Mouse (Mus musculus) heart, postnatal 0 days (tissue): ENCODE results near the gene Gga2. TPM values are rescaled to one million over a fixed set of nuclear protein-coding genes. Genes with fewer than 3 reads are reported as not detected.
A peak's percentile ranks its signal among the peaks of the same experiment; 100 is the strongest.

ENCODE experiments used
- ATAC-seq: fragments of 200-750 bp; cut with Nextera tagmentation; 2 replicates; pipeline ENCODE4 v1.8.0; 2017; ENCODE audit warnings: low read depth, moderate number of reproducible peaks, moderate library complexity; ENCODE audit not compliant: insufficient read depth
- DNase-seq: peaks from one replicate; pipeline ENCODE4 v3.0.0-alpha.2; 2016; ENCODE audit warnings: low spot score
- H3K27ac ChIP-seq: fragments of 300-500 bp; sonication (generic); 2 replicates; pipeline ENCODE4 v1.5.1; 2014; ENCODE audit warnings: low read depth, mild to moderate bottlenecking
- H3K27me3 ChIP-seq: fragments of 300-500 bp; sonication (generic); 2 replicates; pipeline ENCODE4 v1.6.1; 2014; ENCODE audit warnings: low read length, mixed read lengths; ENCODE audit not compliant: control insufficient read depth, insufficient read depth
- H3K36me3 ChIP-seq: fragments of 300-500 bp; sonication (generic); replicated peaks from 2 replicates; pipeline ENCODE4 v1.6.1; 2014; ENCODE audit warnings: low read length, mixed read lengths; ENCODE audit not compliant: control insufficient read depth, insufficient read depth
- H3K4me1 ChIP-seq: fragments of 300-500 bp; sonication (generic); 2 replicates; pipeline ENCODE4 v1.6.1; 2014; ENCODE audit warnings: antibody characterized with exemption; ENCODE audit not compliant: control insufficient read depth, insufficient read depth
- H3K4me2 ChIP-seq: fragments of 300-500 bp; sonication (generic); 2 replicates; pipeline ENCODE4 v1.6.1; 2014; ENCODE audit warnings: low read depth, mild to moderate bottlenecking, low read length, moderate library complexity
- H3K4me3 ChIP-seq: fragments of 300-500 bp; sonication (generic); 2 replicates; pipeline ENCODE4 v1.5.1; 2014; ENCODE audit warnings: low read depth, low read length
- H3K9ac ChIP-seq: fragments of 300-500 bp; sonication (generic); replicated peaks from 2 replicates; pipeline ENCODE4 v1.6.1; 2014; ENCODE audit warnings: low read depth, low read length, mixed read lengths
- H3K9me3 ChIP-seq: fragments of 300-500 bp; sonication (generic); replicated peaks from 2 replicates; pipeline ENCODE4 v1.6.1; 2016; ENCODE audit warnings: low read length; ENCODE audit not compliant: control insufficient read depth
- CTCF ChIP-seq: IDR thresholded peaks from 2 replicates; pipeline ENCODE4 v1.5.1; 2016; ENCODE audit warnings: antibody characterized with exemption, control low read depth, low read depth
- EP300 ChIP-seq: IDR thresholded peaks from 2 replicates; pipeline ENCODE4 v1.6.1; 2016; ENCODE audit warnings: antibody characterized with exemption, low read depth
- WGBS: fragments of 180-500 bp; shearing (Covaris S2); extraction: QIAGEN DNeasy Blood & Tissue Kit; methylation state at CpG from one replicate; pipeline ENCODE4 v1.1.7; 2014; 5-methylcytosine and 5-hydroxymethylcytosine counted together
- polyA plus RNA-seq: library from polyadenylated mRNA; unstranded; fragments of >200 nt; fragmentation: Nextera tagmentation; extraction: Ambion mirVana; gene quantifications from 2 replicates; pipeline ENCODE4 v1.2.1, GENCODE M21; 2015
- total RNA-seq: library from RNA; depleted of rRNA; stranded (reverse); fragments of >200 nt; gene quantifications from 2 replicates; pipeline ENCODE4 v1.2.3, GENCODE M21; 2014; ENCODE audit warnings: low replicate concordance

Gga2 gene
- total and polyA plus RNA-seq, 2 experiments from 2014 or later: 37.5 to 51.3 TPM

DNA sequence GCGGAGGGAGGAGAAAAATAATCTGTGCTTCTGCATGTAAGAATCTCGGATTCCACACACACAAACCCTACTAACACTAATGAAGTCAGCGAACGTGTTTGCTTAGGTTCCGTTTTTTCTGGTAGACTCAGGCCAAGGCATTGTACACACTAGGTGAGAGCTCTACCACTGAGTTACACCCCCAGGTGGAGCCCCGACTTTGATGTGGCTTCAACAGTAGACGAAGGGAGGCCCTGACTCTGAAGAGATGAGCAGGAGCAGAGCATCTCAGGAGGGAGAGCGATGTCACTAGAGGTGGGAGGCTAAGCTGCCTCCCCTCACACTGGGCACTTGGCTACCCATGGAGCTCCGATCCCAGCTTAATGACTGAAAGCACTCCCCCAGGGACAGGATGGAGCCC is 52.2 kb downstream of the Gga2 start:
- no peak overlapping the region for H3K4me3 ChIP-seq
- H3K27me3 ChIP-seq: no peaks in the 10 kb centered on the region
- ATAC-seq: no peak
- H3K4me2 ChIP-seq: no peak overlapping the region
- 82% methylated on average over 9 of the region's 9 CpGs for WGBS
- no peaks in the 10 kb centered on the region for H3K9me3 ChIP-seq
- peaks cover 19% of the 10 kb centered on the region for H3K36me3 ChIP-seq
- H3K27ac ChIP-seq: no peak overlapping the region
- TF ChIP-seq EP300: no peak
- TF ChIP-seq CTCF: no peak
- no peak for DNase-seq
- no peak overlapping the region for H3K9ac ChIP-seq
- no peaks in the 10 kb centered on the region for H3K4me1 ChIP-seq

DNA sequence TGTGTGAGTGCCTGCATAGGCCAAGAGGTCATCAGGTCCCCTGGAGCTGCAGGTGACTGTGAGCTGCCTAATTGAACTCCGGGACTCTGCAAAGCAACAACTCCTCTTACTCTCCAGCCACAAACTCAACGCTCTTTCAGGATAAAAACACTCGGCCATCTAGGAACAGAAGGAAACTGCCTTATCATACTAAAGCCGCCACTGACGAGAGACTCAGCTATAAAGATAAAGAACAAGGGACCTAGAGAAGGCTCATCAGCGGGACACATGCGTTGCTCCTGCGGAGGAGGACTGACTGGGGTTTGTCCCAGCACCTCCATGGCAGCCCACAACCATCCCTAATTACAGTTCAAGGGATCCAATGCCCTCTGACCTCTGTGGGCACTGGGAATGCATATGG is 52.8 kb downstream of the Gga2 start:
- H3K27ac ChIP-seq: no peak overlapping the region
- DNase-seq (no peak), ATAC-seq (no peak)
- peaks cover 23% of the 10 kb centered on the region for H3K36me3 ChIP-seq
- H3K4me2 ChIP-seq: no peak overlapping the region
- TF ChIP-seq EP300: no peak
- no peak for TF ChIP-seq CTCF
- H3K4me3 ChIP-seq: no peak overlapping the region
- no peaks in the 10 kb centered on the region for H3K9me3 ChIP-seq
- H3K27me3 ChIP-seq: no peaks in the 10 kb centered on the region
- H3K9ac ChIP-seq: no peak overlapping the region
- no peaks in the 10 kb centered on the region for H3K4me1 ChIP-seq
- WGBS: 33% methylated on average over 8 of the region's 8 CpGs

GRCm38 (mm10) chr7:121966169-121966568 is 54.9 kb downstream of the Gga2 start:
- TF ChIP-seq CTCF (no peak), EP300 (no peak)
- ATAC-seq (no peak), DNase-seq (no peak)
- 72% methylated on average over 7 of the region's 7 CpGs for WGBS
- Histone ChIP-seq H3K4me2 (no peak overlapping the region), H3K4me1 (no peaks in the 10 kb centered on the region), H3K36me3 (peaks cover 40% of the 10 kb centered on the region), H3K4me3 (no peak overlapping the region), H3K9ac (no peak overlapping the region), H3K27ac (no peak overlapping the region), H3K27me3 (no peaks in the 10 kb centered on the region), H3K9me3 (no peaks in the 10 kb centered on the region)

DNA sequence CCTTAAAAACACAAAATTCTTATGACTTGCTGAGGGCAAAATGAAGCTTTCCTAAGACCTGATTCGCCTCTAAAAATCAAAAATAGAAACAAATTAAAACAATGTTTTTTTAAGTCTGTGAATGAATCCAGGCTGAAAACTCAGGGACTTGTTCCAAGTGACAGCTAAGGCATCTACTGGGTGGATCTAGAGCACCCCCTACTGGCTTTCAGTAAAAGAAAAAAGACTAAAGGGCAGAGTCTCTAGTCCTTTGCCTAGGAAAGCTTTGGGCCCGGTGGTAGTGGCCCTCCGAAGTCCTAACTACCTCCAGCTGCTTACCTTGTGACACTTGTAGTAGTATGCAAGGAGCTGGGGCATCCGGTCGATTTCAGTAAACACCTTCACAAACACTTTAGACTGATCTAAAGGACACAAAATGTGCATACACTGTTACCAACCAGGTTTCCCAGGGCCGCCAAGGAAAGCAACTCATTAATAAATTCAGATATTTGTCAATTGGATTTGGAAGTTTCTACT is 57.1 kb downstream of the Gga2 start:
- ATAC-seq (no peak), DNase-seq (peak; percentile 61)

GRCm38 (mm10) chr7:121962571-121962959 is 58.5 kb downstream of the Gga2 start:
- Histone ChIP-seq H3K36me3 (peaks cover 29% of the 10 kb centered on the region), H3K4me3 (no peak overlapping the region), H3K27ac (no peak overlapping the region), H3K4me2 (no peak overlapping the region), H3K27me3 (no peaks in the 10 kb centered on the region), H3K9ac (no peak overlapping the region), H3K4me1 (no peaks in the 10 kb centered on the region), H3K9me3 (no peaks in the 10 kb centered on the region)
- ATAC-seq (no peak), DNase-seq (no peak)
- WGBS: 71% methylated on average over 3 of the region's 3 CpGs
- TF ChIP-seq CTCF: no peak
- no peak for TF ChIP-seq EP300

More for the DNA sequence above, 57.1 kb downstream of the Gga2 start:
- Histone ChIP-seq H3K4me1 (no peaks in the 10 kb centered on the region), H3K36me3 (peaks cover 29% of the 10 kb centered on the region), H3K9me3 (no peaks in the 10 kb centered on the region), H3K27me3 (no peaks in the 10 kb centered on the region), H3K9ac (no peak overlapping the region), H3K4me3 (no peak overlapping the region), H3K27ac (no peak overlapping the region), H3K4me2 (no peak overlapping the region)
- 69% methylated on average over 6 of the region's 6 CpGs for WGBS
- TF ChIP-seq CTCF: peak; percentile 68
- TF ChIP-seq EP300: no peak

DNA sequence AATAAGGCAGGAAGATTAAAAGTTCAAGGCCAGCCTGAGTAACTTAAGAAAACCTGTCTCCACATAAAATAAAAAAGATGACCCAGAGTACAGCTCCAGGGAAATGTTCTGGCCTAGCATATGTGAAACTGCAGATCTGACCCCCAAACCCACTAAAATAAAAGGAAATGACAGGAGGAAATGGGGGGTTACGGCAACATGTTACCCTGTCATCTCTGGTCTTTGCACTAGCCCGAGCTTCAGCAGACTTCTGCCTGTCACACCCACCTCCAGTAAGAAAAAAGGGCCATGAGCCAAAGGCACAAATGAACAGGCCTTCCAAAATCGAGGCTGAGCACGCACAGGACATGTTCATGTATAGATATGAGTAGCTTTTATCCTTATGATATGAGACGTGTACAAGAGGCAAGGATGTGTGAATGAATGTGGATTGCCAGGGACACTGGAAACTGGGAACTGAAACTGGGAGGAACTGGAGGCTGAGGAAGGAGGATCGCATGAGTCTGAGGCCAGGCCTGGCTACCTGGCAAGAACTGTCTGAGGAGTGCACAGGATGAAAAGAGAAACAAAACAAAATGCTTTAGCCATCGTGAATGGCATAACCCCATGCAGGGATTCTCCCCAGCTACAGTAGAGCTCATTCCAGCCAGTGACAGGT is 59.0 kb downstream of the Gga2 start:
- Histone ChIP-seq H3K9me3 (no peaks in the 10 kb centered on the region), H3K36me3 (peaks cover 29% of the 10 kb centered on the region), H3K4me1 (no peaks in the 10 kb centered on the region), H3K4me3 (no peak overlapping the region), H3K27ac (no peak overlapping the region), H3K9ac (no peak overlapping the region), H3K27me3 (no peaks in the 10 kb centered on the region), H3K4me2 (no peak overlapping the region)
- TF ChIP-seq EP300: no peak
- no peak for TF ChIP-seq CTCF
- ATAC-seq: no peak
- no peak for DNase-seq
- 69% methylated on average over 7 of the region's 7 CpGs for WGBS
